Mouse (Mus musculus): Measurements from ENCODE around the gene Ola1.

The Ola1 gene

DNA sequence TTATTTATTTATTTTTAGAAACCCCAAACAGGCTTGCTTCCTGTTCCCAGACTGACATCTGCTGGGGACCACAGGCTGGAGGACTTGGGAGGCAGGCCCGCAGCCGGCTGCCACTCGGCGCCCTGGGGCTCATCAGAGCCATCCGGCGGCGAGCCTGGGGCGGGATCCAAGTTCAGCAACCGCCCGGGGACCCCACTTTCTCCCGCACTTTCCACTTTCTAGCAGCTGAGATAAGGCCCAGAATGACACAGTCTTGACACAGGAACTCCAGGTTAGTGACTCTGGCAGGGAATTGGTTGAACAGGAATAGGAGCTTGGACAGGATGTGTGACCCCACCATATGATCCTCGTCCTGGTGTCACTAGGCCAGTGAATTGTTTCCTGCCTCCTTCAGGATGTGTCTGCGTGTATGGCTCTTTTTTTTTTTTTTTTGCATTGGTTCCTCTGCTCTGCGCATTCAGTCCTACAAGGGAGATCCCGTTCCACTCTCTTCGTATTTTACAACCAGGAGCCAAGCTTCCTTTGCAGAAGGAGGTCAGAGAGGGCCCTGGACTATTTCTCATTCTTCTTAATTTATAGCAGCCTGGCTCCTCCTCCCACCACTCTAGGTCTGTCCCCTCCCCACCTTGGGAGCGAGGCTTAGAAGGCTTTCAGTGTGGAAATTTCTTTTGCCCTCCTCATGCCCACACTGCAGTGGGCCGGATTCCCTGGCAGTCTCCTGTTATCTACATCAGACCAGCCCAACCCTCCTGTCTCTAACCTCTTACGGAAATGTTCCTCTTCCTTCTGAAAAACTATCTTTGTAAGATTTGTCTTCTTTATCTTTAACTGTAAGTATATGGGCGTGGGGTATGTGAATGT, 152.2 kb downstream of the Ola1 start:
- no peak for DNase-seq (ENCODE audit: low read depth, low spot score)

GRCm38 (mm10) chr2:73063911-73064619, 154.7 kb downstream of the Ola1 start:
- no peak for DNase-seq (ENCODE audit: low read depth, low spot score)

- no peak for DNase-seq (ENCODE audit: low read depth, low spot score)
Observed at GRCm38 (mm10) chr2:73060259-73060585, 158.5 kb downstream of the Ola1 start.

DNA sequence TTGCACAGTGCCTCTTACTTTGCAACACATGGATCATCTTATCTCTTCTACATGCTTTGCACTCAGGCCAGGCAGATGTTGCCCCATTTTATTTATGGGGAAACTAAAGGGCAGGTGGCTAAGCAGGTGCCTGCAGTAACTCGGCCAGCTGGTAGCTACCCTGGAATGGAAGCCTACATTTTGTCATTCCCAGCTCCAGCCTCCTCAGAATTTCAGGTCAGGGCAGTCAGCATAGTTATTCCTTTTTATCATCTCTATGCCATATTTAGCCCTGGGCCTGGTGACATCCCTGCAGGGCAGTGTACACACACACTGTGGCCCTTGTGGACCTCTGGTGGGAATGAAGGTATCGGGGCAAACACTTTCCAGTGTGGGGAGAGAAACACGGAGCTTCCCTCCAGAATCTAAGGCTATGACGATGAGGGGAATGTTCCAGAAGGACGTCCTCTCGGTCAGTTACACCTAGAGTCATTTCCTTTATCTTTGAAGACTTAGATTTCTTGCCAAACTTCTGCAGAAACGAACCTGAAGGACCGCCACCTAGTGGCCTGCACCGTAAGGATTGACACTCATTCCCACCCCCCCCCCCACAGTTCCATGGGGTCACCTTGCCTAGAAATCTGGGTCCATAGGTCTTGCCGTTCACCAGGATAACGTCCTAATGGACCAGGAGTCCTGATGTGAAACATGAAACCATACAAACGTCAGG, 159.0 kb downstream of the Ola1 start:
- DNase-seq (ENCODE audit: low read depth, low spot score): no peak

DNA sequence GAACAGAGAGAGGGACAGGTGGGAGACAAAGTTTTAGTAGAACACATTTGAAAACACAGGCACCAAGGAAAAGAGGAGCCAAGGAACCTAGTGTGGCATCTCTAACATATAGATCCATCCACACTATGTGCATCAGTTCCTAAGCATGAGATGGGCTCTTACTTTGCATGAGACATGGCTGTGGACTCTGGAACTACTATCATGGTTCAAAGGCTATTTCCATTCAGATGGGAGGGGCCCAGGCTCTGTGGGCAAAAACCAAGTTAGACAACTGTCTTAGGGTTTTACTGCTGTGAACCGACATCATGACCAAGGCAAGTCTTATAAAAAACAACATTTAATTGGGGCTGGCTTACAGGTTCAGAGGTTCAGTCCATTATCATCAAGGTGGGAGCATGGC, 160.4 kb downstream of the Ola1 start:
- no peak for DNase-seq (ENCODE audit: low read depth, low spot score)

- DNase-seq (ENCODE audit: low read depth, low spot score): no peak
Observed at GRCm38 (mm10) chr2:73057589-73057988, 161.1 kb downstream of the Ola1 start.

- no peak for DNase-seq (ENCODE audit: low read depth, low spot score)
Observed at GRCm38 (mm10) chr2:73056090-73056956, 162.4 kb downstream of the Ola1 start.

GRCm38 (mm10) chr2:73053791-73054490, 164.8 kb downstream of the Ola1 start:
- DNase-seq (ENCODE audit: low read depth, low spot score): no peak

GRCm38 (mm10) chr2:73050401-73050800, 168.3 kb downstream of the Ola1 start:
- no peak for DNase-seq (ENCODE audit: low read depth, low spot score)

GRCm38 (mm10) chr2:73049977-73050376, 168.7 kb downstream of the Ola1 start:
- DNase-seq (ENCODE audit: low read depth, low spot score): no peak

- no peak for DNase-seq (ENCODE audit: low read depth, low spot score)
Observed at GRCm38 (mm10) chr2:73049001-73049684, 169.6 kb downstream of the Ola1 start.

DNA sequence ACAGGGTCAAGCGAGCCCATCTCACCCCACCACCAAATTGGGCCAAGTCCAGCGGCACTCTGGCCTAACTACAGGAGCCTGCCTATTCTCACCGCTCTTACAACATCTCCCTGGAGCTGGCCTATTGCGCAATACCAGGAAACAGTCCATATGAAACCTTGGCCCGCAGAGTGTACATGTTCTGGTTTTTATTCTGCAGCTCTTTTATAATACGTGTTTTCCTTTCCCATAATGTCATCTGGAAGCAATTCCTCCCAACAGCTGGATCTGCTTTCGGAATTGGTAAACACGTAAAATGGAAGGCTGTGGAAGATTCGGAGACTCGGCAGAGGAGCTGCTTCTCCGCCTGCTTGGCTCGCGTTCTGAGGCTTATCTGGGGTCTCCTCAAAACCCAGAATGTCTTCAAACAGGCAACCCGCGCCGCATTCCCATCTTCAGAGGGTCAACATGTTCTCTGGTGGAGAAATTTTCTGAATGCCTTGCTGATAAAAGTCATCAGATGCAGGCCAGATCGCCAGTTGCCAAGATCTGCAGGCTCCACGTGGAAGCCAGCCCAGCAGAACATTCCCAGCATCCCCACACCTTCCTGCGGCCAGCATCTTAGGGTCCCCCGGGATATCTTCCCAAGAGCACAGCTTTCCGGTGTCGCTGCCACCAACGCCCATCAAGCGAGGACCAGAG, 171.5 kb downstream of the Ola1 start:
- no peak for DNase-seq (ENCODE audit: low read depth, low spot score)

- no peak for DNase-seq (ENCODE audit: low read depth, low spot score)
Observed at GRCm38 (mm10) chr2:73046576-73046975, 172.1 kb downstream of the Ola1 start.

- DNase-seq (ENCODE audit: low read depth, low spot score): no peak
Observed at GRCm38 (mm10) chr2:73045505-73045904, 173.2 kb downstream of the Ola1 start.
